Mouse (Mus musculus): ENCODE measurements around the gene Unc5c. TPM values are rescaled to one million over a fixed set of nuclear protein-coding genes. Genes with fewer than 3 reads are reported as not detected.

Unc5c gene
- polyA plus RNA-seq, 1 experiment, result 6.0 TPM

DNA sequence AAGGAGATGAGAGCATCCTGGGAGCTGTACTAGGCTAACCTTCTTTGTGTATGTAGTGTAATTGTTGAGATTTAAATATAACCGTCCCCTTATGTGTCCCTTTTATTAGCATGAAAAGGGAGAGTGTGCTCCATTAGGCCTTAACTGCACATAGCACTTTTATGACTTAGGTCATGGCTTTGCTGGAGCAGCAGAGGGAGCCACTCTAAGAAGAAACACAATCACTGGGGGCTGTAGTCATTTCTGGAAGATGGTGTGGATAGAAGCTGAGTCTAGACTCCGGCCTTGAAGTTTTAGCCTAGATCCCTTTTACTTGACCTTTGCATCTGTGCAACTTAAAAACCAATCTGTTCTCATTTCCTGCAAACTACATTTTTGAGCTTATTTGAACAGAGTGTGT lies 4.3 kb downstream of the Unc5c start:
- no peak overlapping the region for H3K4me3 ChIP-seq (ENCODE audit: insufficient read depth, poor library complexity, severe bottlenecking)
- H3K79me2 ChIP-seq (ENCODE audit: control insufficient read depth, insufficient read depth), result no peaks in the 10 kb centered on the region
- H3ac ChIP-seq (ENCODE audit: control insufficient read depth, insufficient read length, low read depth), result no peak overlapping the region
- no peaks in the 10 kb centered on the region for H3K27me3 ChIP-seq (ENCODE audit: control insufficient read depth, insufficient read depth, insufficient read length)
- TF ChIP-seq USF1 (IDR thresholded peaks at IDR 0.05; ENCODE audit: low read depth) (no peak), MAX (IDR thresholded peaks at IDR 0.05) (no peak), MYOG (IDR thresholded peaks at IDR 0.05; ENCODE audit: control insufficient read depth, extremely low read depth, insufficient read length) (no peak), MYOD1 (IDR thresholded peaks at IDR 0.05; ENCODE audit: control insufficient read depth, insufficient read length, low read depth) (no peak), FOSL1 (IDR thresholded peaks at IDR 0.05; ENCODE audit: insufficient read depth, low read length, poor library complexity, severe bottlenecking) (no peak)
- H3K79me3 ChIP-seq (ENCODE audit: low read depth), result no peaks in the 10 kb centered on the region
- no peaks in the 10 kb centered on the region for H3K36me3 ChIP-seq (ENCODE audit: control insufficient read depth, insufficient read depth)

DNA sequence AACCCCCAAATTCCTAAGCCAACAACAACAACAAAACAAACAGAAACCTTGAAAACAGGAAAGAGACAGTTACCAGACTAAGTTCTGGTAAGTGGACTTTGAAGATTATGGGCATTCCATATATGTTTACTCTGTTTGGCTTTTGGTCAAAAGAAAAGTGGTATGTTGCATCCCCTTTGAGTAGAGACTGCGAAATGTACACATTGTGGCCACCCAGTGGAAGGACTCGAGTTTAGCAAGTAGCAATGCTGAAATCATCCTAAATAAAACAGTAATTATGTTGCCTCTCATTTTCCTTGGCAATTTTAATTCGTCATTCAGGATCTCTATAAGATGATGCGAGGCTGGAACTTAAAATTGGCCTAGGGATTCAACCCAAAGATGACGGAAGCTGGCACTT lies 8.2 kb downstream of the Unc5c start:
- H3ac ChIP-seq (ENCODE audit: control insufficient read depth, insufficient read length, low read depth), result no peak overlapping the region
- TF ChIP-seq CEBPB (IDR thresholded peaks at IDR 0.05; ENCODE audit: low read depth), result no peak
- TF ChIP-seq USF1 (IDR thresholded peaks at IDR 0.05; ENCODE audit: low read depth), result no peak
- no peak for TF ChIP-seq CTCF (IDR thresholded peaks at IDR 0.05; ENCODE audit: control insufficient read depth, insufficient read depth, insufficient read length)
- no peak for TF ChIP-seq MYOG (IDR thresholded peaks at IDR 0.05; ENCODE audit: control insufficient read depth, extremely low read depth, insufficient read length)
- TF ChIP-seq MYOD1 (IDR thresholded peaks at IDR 0.05; ENCODE audit: control insufficient read depth, insufficient read length, low read depth), result no peak
- no peak for TF ChIP-seq FOSL1 (IDR thresholded peaks at IDR 0.05; ENCODE audit: insufficient read depth, low read length, poor library complexity, severe bottlenecking)
- no peak for TF ChIP-seq MAX (IDR thresholded peaks at IDR 0.05)
- no peaks in the 10 kb centered on the region for H3K79me2 ChIP-seq (ENCODE audit: control insufficient read depth, insufficient read depth)
- no peaks in the 10 kb centered on the region for H3K27me3 ChIP-seq (ENCODE audit: control insufficient read depth, insufficient read depth, insufficient read length)
- H3K36me3 ChIP-seq (ENCODE audit: control insufficient read depth, insufficient read depth), result no peaks in the 10 kb centered on the region
- no peaks in the 10 kb centered on the region for H3K79me3 ChIP-seq (ENCODE audit: low read depth)
- H3K4me3 ChIP-seq (ENCODE audit: insufficient read depth, poor library complexity, severe bottlenecking), result no peak overlapping the region

DNA sequence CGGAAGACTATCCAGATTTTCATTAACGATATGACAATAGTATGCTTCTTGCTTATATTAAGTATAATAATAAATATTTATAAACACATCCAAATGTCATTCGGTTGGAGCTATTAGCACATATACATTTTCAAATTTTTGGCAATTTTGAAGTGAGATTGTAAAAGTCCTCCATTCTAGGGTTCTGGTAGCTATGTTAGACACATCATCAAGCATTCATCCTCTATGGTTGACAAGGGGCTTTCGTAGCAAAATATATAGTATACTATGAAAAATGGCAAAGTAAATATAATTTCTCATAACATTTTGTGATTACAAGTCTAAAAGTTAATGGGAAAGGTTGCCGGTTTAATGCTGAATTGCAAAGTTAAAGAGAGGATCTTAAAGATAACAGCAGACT lies 10.4 kb downstream of the Unc5c start:
- Histone ChIP-seq H3K36me3 (ENCODE audit: control insufficient read depth, insufficient read depth) (no peaks in the 10 kb centered on the region), H3ac (ENCODE audit: control insufficient read depth, insufficient read length, low read depth) (no peak overlapping the region), H3K4me3 (ENCODE audit: insufficient read depth, poor library complexity, severe bottlenecking) (no peak overlapping the region), H3K79me3 (ENCODE audit: low read depth) (no peaks in the 10 kb centered on the region), H3K79me2 (ENCODE audit: control insufficient read depth, insufficient read depth) (no peaks in the 10 kb centered on the region), H3K27me3 (ENCODE audit: control insufficient read depth, insufficient read depth, insufficient read length) (no peaks in the 10 kb centered on the region)
- TF ChIP-seq MYOD1 (IDR thresholded peaks at IDR 0.05; ENCODE audit: control insufficient read depth, insufficient read length, low read depth) (no peak), USF1 (IDR thresholded peaks at IDR 0.05; ENCODE audit: low read depth) (no peak), MAX (IDR thresholded peaks at IDR 0.05) (no peak), FOSL1 (IDR thresholded peaks at IDR 0.05; ENCODE audit: insufficient read depth, low read length, poor library complexity, severe bottlenecking) (no peak), MYOG (IDR thresholded peaks at IDR 0.05; ENCODE audit: control insufficient read depth, extremely low read depth, insufficient read length) (no peak), CEBPB (IDR thresholded peaks at IDR 0.05; ENCODE audit: low read depth) (no peak), CTCF (IDR thresholded peaks at IDR 0.05; ENCODE audit: control insufficient read depth, insufficient read depth, insufficient read length) (no peak)

DNA sequence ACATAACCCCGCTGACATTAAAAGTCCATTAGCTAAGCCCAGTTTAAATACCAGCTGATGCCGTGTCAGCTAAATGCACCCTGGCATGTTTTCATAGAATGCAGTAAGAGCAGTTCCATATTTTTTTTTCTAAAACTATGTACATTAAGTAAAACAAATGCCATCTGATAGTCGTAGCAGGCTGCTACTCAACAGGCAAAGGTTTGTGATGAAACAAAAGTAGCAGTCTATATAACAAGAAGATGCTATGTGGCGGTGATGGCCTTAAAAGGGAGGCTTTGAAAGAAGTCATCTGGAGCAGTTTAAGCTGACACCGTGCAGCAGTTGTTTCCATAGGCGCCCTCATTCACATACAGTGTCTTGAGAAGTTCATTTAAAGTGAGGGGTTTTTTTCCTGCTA lies 10.9 kb downstream of the Unc5c start:
- Histone ChIP-seq H3K36me3 (ENCODE audit: control insufficient read depth, insufficient read depth) (no peaks in the 10 kb centered on the region), H3ac (ENCODE audit: control insufficient read depth, insufficient read length, low read depth) (no peak overlapping the region), H3K27me3 (ENCODE audit: control insufficient read depth, insufficient read depth, insufficient read length) (no peaks in the 10 kb centered on the region), H3K4me3 (ENCODE audit: insufficient read depth, poor library complexity, severe bottlenecking) (no peak overlapping the region), H3K79me3 (ENCODE audit: low read depth) (no peaks in the 10 kb centered on the region), H3K79me2 (ENCODE audit: control insufficient read depth, insufficient read depth) (no peaks in the 10 kb centered on the region)
- TF ChIP-seq MYOD1 (IDR thresholded peaks at IDR 0.05; ENCODE audit: control insufficient read depth, insufficient read length, low read depth) (no peak), MYOG (IDR thresholded peaks at IDR 0.05; ENCODE audit: control insufficient read depth, extremely low read depth, insufficient read length) (no peak), USF1 (IDR thresholded peaks at IDR 0.05; ENCODE audit: low read depth) (no peak), MAX (IDR thresholded peaks at IDR 0.05) (no peak), CTCF (IDR thresholded peaks at IDR 0.05; ENCODE audit: control insufficient read depth, insufficient read depth, insufficient read length) (no peak), FOSL1 (IDR thresholded peaks at IDR 0.05; ENCODE audit: insufficient read depth, low read length, poor library complexity, severe bottlenecking) (no peak), CEBPB (IDR thresholded peaks at IDR 0.05; ENCODE audit: low read depth) (no peak)

DNA sequence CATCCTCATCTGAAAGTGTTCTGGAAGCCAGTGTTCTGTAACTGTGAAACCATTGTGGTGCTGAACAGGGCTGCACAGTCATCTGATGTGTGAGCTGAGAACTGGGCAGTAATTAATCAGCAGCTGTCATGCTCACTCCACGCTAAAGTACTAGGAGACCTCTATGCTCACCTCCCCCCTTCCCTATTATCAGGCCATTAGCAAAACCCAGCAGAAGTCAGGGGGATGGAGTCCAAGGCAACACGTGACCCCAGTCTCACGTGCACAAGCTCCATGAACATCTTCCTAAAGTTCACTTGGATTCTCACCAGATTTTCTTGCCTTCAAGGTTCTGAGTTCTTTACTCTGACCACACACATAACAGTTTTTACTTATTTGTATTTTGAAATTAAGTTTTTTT lies 11.7 kb downstream of the Unc5c start:
- H3K79me3 ChIP-seq (ENCODE audit: low read depth), result no peaks in the 10 kb centered on the region
- TF ChIP-seq MYOG (IDR thresholded peaks at IDR 0.05; ENCODE audit: control insufficient read depth, extremely low read depth, insufficient read length), result no peak
- no peaks in the 10 kb centered on the region for H3K36me3 ChIP-seq (ENCODE audit: control insufficient read depth, insufficient read depth)

GRCm38 (mm10) chr3:141482465-141482864 lies 17.4 kb downstream of the Unc5c start:
- Histone ChIP-seq H3K79me3 (ENCODE audit: low read depth) (no peaks in the 10 kb centered on the region), H3ac (ENCODE audit: control insufficient read depth, insufficient read length, low read depth) (no peak overlapping the region), H3K27me3 (ENCODE audit: control insufficient read depth, insufficient read depth, insufficient read length) (no peaks in the 10 kb centered on the region), H3K4me3 (ENCODE audit: insufficient read depth, poor library complexity, severe bottlenecking) (no peak overlapping the region), H3K36me3 (ENCODE audit: control insufficient read depth, insufficient read depth) (no peaks in the 10 kb centered on the region), H3K79me2 (ENCODE audit: control insufficient read depth, insufficient read depth) (no peaks in the 10 kb centered on the region)
- TF ChIP-seq MAX (IDR thresholded peaks at IDR 0.05), result no peak
- no peak for TF ChIP-seq MYOG (IDR thresholded peaks at IDR 0.05; ENCODE audit: control insufficient read depth, extremely low read depth, insufficient read length)
- TF ChIP-seq MYOD1 (IDR thresholded peaks at IDR 0.05; ENCODE audit: control insufficient read depth, insufficient read length, low read depth), result no peak

More for the DNA sequence above, 11.7 kb downstream of the Unc5c start:
- Histone ChIP-seq H3K27me3 (ENCODE audit: control insufficient read depth, insufficient read depth, insufficient read length) (no peaks in the 10 kb centered on the region), H3K79me2 (ENCODE audit: control insufficient read depth, insufficient read depth) (no peaks in the 10 kb centered on the region), H3ac (ENCODE audit: control insufficient read depth, insufficient read length, low read depth) (no peak overlapping the region), H3K4me3 (ENCODE audit: insufficient read depth, poor library complexity, severe bottlenecking) (no peak overlapping the region)

Measured in C2C12 (cell line).